Mouse (Mus musculus) thymus, postnatal 14 days (tissue): ENCODE data around the gene Gm20517.
"Not testable (repeated sequence)": the region's sequence is repeated elsewhere in the genome, so short reads cannot be mapped to it uniquely, and the experiment has no call there.

Experiments
- DNase-seq: peaks from one replicate; pipeline ENCODE4 v3.0.0; 2021

Gene Gm20517

GRCm38 (mm10) chr17:47628851-47629676, 17.7 kb downstream of the Gm20517 start:
- peak; percentile 97 for DNase-seq

GRCm38 (mm10) chr17:47629717-47630677, 18.6 kb downstream of the Gm20517 start:
- DNase-seq = peak; percentile 79

GRCm38 (mm10) chr17:47630678-47631065, 19.3 kb downstream of the Gm20517 start, which contains the start of gene Usp49:
TSS of gene Usp49 (plus strand) at chr17:47630690.
- DNase-seq = no peak

GRCm38 (mm10) chr17:47632181-47632840, 20.9 kb downstream of the Gm20517 start:
- no peak for DNase-seq

GRCm38 (mm10) chr17:47633999-47634770, 22.8 kb downstream of the Gm20517 start:
- no peak for DNase-seq

- peak; percentile 14 for DNase-seq
Observed at GRCm38 (mm10) chr17:47642992-47643391, 31.6 kb downstream of the Gm20517 start.

GRCm38 (mm10) chr17:47646683-47647082, 35.3 kb downstream of the Gm20517 start:
- DNase-seq = peak; percentile 67

- DNase-seq = no peak
Observed at GRCm38 (mm10) chr17:47648966-47649365, 37.6 kb downstream of the Gm20517 start.

- no peak for DNase-seq
Observed at GRCm38 (mm10) chr17:47651953-47652352, 40.6 kb downstream of the Gm20517 start.

GRCm38 (mm10) chr17:47654346-47654745, 43.0 kb downstream of the Gm20517 start:
- not testable (repeated sequence) for DNase-seq

- no peak for DNase-seq
Observed at GRCm38 (mm10) chr17:47655697-47656096, 44.3 kb downstream of the Gm20517 start.

- DNase-seq = no peak
Observed at GRCm38 (mm10) chr17:47657901-47658300, 46.5 kb downstream of the Gm20517 start.

GRCm38 (mm10) chr17:47658741-47659243, 47.4 kb downstream of the Gm20517 start:
- DNase-seq = no peak

- no peak for DNase-seq
Observed at GRCm38 (mm10) chr17:47663009-47663713, 51.8 kb downstream of the Gm20517 start.

GRCm38 (mm10) chr17:47664474-47664873, 53.1 kb downstream of the Gm20517 start:
- no peak for DNase-seq

GRCm38 (mm10) chr17:47669166-47669565, 57.8 kb downstream of the Gm20517 start:
- no peak for DNase-seq

- no peak for DNase-seq
Observed at GRCm38 (mm10) chr17:47671988-47672310, 60.6 kb downstream of the Gm20517 start.

GRCm38 (mm10) chr17:47672311-47673111, 61.1 kb downstream of the Gm20517 start:
- no peak for DNase-seq

- DNase-seq = peak; percentile 52
Observed at GRCm38 (mm10) chr17:47676581-47676980, 65.2 kb downstream of the Gm20517 start.

- DNase-seq = no peak
Observed at GRCm38 (mm10) chr17:47678238-47678637, 66.8 kb downstream of the Gm20517 start.

- no peak for DNase-seq
Observed at GRCm38 (mm10) chr17:47678702-47679101, 67.3 kb downstream of the Gm20517 start.
